Mouse (Mus musculus) frontal cortex, postnatal 25 days (tissue): ENCODE measurements around the gene Rgsl1.
"Not testable (repeated sequence)": the region's sequence is repeated elsewhere in the genome, so short reads cannot be mapped to it uniquely, and the experiment has no call there.

Experiments used
- DNase-seq, 2 experiments: peaks; one replicate each; pipeline ENCODE4 v3.0.0; 2022; ENCODE audit warnings: low spot score in 2 of 2

The Rgsl1 gene

DNA sequence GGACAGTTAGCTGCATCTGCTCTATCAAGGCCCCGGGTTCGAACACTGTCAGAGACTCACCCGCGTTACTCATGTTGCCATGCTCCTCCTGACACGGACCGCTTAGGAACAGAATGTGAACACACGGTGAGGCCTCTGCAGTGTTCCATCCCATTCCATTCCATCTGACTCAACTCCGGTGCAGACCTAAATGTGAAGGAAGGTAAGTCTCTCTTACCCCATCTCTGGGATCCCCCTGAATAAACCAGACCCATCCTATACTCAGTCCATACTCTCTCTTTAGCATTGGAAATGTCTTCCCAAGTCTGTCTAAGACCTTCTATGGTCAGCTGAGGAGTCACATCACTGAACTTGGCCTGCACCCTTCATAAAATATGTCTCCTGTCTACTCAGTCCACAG is at the start of gene Rgsl1:
TSS of gene Rgsl1 (minus strand) at position 101 of the 400 bp plus-strand sequence.
- no peak for DNase-seq

- DNase-seq = no peak
Observed at GRCm38 (mm10) chr1:153891442-153891841, 47.5 kb upstream of the Rgsl1 start, which contains the start of gene Teddm1a. Gene Teddm1a (plus strand): TSS chr1:153891742.

DNA sequence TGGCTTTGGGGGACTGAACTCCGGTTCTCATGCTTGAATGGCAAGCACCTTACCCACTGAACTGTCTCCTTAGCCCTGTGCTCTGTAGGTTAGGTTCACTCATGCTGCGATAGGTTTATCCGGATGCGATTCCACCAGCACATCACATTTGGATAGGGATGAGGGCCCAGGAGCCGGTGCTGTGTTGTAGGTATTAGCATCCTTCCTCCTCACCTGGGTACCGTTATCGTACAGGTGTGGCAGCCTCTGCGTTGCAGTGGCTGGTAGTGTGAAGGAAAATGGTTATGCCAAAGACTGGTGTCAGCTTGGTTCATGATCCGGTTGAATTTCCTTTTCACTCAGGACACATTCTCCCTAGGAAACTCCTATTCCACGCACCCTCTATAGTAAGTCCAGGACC is 46.2 kb upstream of the Rgsl1 start:
- no peak for DNase-seq

GRCm38 (mm10) chr1:153886024-153886633 is 42.2 kb upstream of the Rgsl1 start:
- no peak for DNase-seq

DNA sequence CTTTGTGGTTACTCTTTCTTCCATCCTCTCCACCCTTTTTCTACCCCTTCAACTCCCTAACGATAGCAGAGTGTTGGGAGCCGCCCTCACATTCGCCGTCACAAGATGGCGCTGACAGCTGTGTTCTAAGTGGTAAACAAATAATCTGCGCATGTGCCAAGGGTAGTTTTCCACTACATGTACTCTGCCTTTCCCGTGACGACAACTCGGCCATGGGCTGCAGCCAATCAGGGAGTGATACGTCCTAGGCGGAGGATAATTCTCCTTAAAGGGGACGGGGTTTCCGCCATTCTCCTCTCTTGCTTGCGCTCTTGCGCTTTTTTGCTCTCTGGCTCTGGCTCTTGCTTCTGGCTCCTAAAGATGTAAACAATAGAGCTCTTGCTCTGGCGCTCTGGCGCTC is 36.4 kb upstream of the Rgsl1 start:
- not testable (repeated sequence) for DNase-seq

DNA sequence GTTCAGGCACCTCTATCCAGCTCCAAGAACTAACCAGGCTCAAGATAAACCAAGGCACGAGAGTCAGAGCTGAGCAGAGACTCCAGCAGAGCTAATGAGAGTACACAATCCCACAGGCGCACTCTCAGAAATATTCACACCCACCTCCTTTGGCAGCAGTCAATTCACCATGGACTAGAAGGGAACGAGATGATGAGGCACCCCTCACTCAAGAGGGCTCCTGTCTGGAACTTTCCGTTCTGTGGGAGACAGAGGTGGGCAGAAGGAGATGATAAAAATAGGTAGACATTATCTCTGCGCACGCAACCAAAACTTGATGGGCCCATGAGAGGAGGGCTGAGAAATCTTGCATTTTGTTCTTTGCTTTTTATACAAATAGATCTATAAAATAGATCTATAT is 30.1 kb upstream of the Rgsl1 start, which contains the start of gene Teddm1b:
TSS of gene Teddm1b (plus strand) at position 301 of the 400 bp plus-strand sequence.
- no peak for DNase-seq

- no peak for DNase-seq
Observed at GRCm38 (mm10) chr1:153855946-153856345, 12.0 kb upstream of the Rgsl1 start.

DNA sequence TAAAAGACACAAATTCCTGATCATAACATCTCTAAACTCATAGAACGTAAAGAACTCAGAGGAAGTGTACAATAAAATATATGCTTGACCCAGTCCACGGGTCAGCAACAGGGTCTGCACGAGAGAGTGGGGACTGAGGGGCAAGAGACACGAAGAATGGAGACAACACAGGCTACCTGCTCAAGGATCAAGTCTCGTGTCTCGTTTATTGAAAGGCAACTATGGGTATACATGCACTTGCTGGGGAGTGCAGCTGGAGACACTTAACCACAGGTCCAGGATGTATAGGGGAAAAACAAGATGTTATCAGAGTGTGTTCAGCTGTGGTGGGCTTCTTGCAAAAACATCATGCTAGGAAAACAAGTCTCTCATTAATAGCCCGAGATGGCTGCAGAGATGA is 8.8 kb upstream of the Rgsl1 start:
- DNase-seq = not testable (repeated sequence)

DNA sequence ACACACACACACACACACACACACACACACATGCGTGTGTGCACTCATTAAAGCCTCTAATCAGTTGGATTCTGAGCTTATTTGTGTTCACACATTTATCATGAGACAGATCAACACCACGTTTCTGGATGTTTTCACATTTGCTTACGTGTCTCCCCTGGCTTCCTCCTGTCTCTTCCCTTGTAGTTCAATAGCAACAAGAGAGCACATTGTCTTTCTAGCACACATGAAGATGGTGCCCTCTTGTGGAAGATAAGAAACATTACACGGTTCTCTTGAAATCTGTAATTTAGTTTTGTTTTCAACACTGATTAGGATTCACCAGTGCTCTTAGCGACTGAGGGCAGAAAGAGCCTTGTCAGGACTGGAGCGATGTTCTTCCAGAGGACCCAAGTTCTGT is 2.9 kb upstream of the Rgsl1 start:
- no peak for DNase-seq

DNA sequence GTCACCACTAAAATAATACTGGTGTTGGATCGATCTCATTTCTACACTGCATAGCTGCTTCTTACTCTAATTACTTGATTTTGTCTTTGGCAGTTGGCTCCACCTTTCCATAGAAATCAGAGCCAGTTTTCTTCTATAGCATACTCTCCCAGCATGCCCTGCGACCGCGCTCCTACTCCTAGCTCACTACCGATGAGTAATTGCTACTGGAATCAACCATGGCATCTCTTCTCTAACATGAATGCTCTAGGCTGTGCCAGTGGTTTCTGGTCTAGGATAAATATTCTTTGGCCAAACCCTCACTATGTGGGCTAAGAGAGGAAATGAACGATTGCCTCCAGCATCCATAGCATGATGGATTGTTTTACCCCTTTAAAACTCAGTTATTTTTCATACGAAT is 2.5 kb upstream of the Rgsl1 start:
- no peak for DNase-seq

GRCm38 (mm10) chr1:153842121-153842740 is 1.7 kb downstream of the Rgsl1 start:
- DNase-seq = no peak

DNA sequence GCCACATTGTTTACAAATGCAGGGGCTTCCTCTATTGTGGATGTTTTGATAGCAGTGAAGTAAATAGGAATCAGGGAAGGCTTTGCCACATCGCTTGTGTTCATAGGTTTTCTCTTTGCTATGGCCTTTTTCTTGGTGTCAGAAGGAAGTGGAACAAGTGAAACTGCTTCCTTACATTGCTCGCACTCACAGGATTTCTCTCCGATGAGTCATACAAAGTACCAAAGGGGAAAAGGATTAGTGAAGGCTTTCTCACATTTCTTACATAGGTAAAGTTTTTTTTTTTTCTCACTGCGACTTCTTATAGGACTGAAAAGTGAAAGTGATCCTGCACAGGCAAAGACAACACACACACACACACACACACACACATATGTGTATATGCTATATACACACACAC is 7.9 kb downstream of the Rgsl1 start:
- DNase-seq = no peak

DNA sequence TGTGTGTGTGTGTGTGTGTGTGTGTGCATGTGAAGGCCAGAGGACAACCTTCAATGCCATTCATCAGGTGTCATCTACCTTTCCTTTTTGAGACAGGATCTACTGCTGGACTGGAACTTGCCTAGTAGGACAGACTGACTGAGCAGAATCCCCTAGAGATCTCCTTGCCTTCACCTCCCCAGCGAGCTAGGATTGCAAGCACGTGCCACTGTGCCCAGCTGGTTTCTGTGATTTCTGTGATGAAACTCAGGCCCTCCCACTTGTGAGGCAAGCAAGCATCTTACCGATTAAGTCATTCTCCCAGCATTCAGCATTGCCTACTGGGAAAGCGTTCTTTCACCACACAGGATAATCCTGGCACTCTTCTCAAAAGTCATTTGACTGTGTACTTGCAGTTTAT is 13.2 kb downstream of the Rgsl1 start:
- DNase-seq = no peak

DNA sequence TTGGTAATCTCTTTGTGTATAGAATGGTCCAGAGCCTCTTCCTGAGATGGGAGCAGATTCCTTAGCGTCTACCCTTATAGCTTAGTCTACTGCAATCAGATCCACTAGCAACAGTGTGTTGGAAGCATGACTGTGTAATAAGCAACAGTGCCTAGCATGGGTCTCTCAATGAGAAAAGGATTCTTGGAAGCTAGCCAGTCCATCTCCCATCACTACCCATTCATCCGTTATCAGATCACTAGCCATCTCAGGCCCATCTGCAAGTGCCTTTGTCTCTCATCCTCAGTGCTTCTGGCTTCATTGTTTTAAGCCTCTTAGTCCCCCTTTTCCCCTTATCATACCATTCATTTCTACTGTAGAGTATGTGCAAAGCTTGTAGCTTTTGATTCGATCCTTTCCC is 23.7 kb downstream of the Rgsl1 start:
- no peak for DNase-seq

- no peak for DNase-seq
Observed at GRCm38 (mm10) chr1:153814278-153814677, 29.7 kb downstream of the Rgsl1 start.

DNA sequence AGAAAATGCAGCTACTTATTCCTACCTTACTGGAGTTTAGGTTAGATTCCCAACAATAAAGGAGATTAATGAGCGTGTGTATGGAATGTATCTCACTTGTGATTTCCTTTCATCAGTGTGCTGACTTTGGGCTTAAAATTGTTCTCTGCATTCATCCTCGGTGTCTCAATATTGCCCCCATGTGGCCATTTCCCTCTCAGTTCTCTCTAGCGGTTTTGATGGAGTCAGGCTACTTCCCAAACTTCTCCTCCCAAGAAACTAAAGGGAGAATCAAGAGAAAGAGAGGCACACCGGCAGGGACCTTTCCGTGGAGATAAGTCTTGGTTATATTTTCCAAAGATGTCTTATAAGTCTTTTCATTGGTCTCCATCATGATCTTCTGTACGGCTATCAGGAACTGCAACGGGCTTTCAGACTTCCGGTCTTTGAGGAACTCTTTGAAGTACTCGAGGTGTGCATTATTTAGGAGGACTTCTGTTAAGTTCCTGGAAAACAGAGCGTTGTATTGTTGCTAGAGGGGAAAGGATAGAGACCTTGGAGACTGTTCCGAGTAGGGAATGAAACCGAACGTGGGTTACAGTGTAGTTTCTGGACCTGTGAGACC is 36.5 kb downstream of the Rgsl1 start:
- DNase-seq = peak; percentile 42 to 56

- DNase-seq = no peak
Observed at GRCm38 (mm10) chr1:153803530-153803929, 40.4 kb downstream of the Rgsl1 start.

DNA sequence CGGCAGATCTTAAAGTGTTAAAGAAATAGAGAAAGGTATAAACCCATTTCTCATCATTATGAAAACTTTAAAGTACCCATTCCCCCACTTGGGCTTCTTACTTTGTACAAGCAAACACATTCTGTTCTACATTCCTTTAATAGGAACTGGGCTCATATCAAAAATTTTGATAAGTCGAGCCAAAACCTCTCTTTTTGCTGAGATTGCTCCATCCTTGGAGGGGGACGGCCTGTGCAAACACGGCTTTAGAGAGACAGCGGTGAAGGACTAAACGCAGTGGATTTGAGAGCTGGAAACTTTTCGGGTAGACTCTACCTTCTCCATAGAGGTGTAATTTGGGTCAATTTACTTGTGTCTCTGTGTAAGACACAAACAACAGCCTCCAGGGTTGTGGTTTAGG is 41.3 kb downstream of the Rgsl1 start:
- DNase-seq = no peak

GRCm38 (mm10) chr1:153794241-153794640 is 49.7 kb downstream of the Rgsl1 start:
- DNase-seq = no peak

- DNase-seq = no peak
Observed at GRCm38 (mm10) chr1:153790708-153791107, 53.2 kb downstream of the Rgsl1 start.

GRCm38 (mm10) chr1:153785608-153786007 is 58.3 kb downstream of the Rgsl1 start:
- DNase-seq = no peak

DNA sequence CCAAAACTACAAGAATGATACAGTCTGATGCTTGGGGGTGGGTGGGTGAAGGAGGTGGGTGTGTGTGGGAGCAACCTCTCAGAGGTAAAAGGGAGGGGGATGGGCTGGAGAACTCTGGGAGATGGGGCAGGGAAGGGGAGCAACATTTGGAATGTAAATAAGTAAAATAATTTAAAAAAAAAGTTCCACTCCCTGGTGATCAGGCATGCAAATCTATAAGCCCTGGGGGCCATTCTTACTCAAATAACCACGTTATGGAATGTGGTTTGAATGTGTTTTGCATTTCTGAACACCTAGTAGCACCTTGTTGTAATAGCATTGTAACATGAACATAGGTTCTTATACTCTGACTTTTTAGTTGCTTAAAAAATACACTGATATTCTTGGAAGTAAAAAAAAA is 60.6 kb downstream of the Rgsl1 start:
- DNase-seq = no peak

GRCm38 (mm10) chr1:153778205-153778604 is 65.7 kb downstream of the Rgsl1 start:
- DNase-seq = no peak
